Mouse (Mus musculus) embryonic facial prominence, embryonic 10.5 days (tissue): Measurements from ENCODE around the gene Babam1. TPM values are rescaled to one million over a fixed set of nuclear protein-coding genes. Genes with fewer than 3 reads are reported as not detected.

Source experiments
- DNase-seq: peaks from one replicate; pipeline ENCODE4 v3.0.0-alpha.2; 2017; ENCODE audit warnings: low spot score
- H3K27ac ChIP-seq: fragments of 300-500 bp; sonication (generic); replicated peaks from 2 replicates; pipeline ENCODE4 v1.5.1; 2016; ENCODE audit warnings: mild to moderate bottlenecking
- H3K27me3 ChIP-seq: fragments of 300-500 bp; sonication (generic); replicated peaks from 2 replicates; pipeline ENCODE4 v1.6.1; 2016; ENCODE audit warnings: low read depth, mild to moderate bottlenecking; ENCODE audit not compliant: poor library complexity, severe bottlenecking
- H3K36me3 ChIP-seq: fragments of 300-500 bp; sonication (generic); replicated peaks from 2 replicates; pipeline ENCODE4 v1.6.1; 2016; ENCODE audit warnings: mild to moderate bottlenecking, moderate library complexity
- H3K4me1 ChIP-seq: fragments of 300-500 bp; sonication (generic); 2 replicates; pipeline ENCODE4 v1.6.1; 2016
- H3K4me3 ChIP-seq: fragments of 300-500 bp; sonication (generic); 2 replicates; pipeline ENCODE4 v1.5.1; 2016; ENCODE audit warnings: mild to moderate bottlenecking, moderate library complexity
- H3K9me3 ChIP-seq: fragments of 300-500 bp; sonication (generic); 2 replicates; pipeline ENCODE4 v1.6.1; 2016; ENCODE audit warnings: mild to moderate bottlenecking
- WGBS: fragments of 180-500 bp; shearing (Covaris S2); methylation state at CpG from one replicate; pipeline ENCODE4 v1.1.7; 2016; 5-methylcytosine and 5-hydroxymethylcytosine counted together
- polyA plus RNA-seq: library from polyadenylated mRNA; unstranded; fragments of >200 nt; fragmentation: Nextera tagmentation; extraction: Ambion mirVana; gene quantifications from 2 replicates; pipeline ENCODE4 v1.2.1, GENCODE M21; 2016

Babam1 gene
- polyA plus RNA-seq, 1 experiment from 2014 or later, result 110 TPM

- Histone ChIP-seq H3K36me3 (peaks cover 4% of the 10 kb centered on the region), H3K27me3 (no peaks in the 10 kb centered on the region), H3K27ac (peak overlapping the region; percentile 97), H3K4me1 (peaks cover 48% of the 10 kb centered on the region), H3K9me3 (no peaks in the 10 kb centered on the region), H3K4me3 (peak overlapping the region; percentile 32; the same call in 1 of the 2 replicates)
- 65% methylated on average over 3 of the region's 3 CpGs for WGBS
- no peak for DNase-seq
Observed at GRCm38 (mm10) chr8:71383860-71384259, 12.8 kb upstream of the Babam1 start.

GRCm38 (mm10) chr8:71385212-71385835, 11.3 kb upstream of the Babam1 start:
- 73% methylated on average over 12 of the region's 12 CpGs for WGBS
- Histone ChIP-seq H3K27me3 (no peaks in the 10 kb centered on the region), H3K4me1 (peaks cover 33% of the 10 kb centered on the region), H3K9me3 (no peaks in the 10 kb centered on the region), H3K27ac (peak overlapping the region; percentile 44; the same call in 1 of the 2 replicates), H3K4me3 (peak overlapping the region; percentile 6; the same call in 1 of the 2 replicates), H3K36me3 (no peaks in the 10 kb centered on the region)
- no peak for DNase-seq

GRCm38 (mm10) chr8:71388267-71388666, 8.4 kb upstream of the Babam1 start:
- WGBS, result 79% methylated on average over 1 of the region's 1 CpGs
- H3K27ac ChIP-seq, result no peak overlapping the region
- H3K4me1 ChIP-seq, result peaks cover 19% of the 10 kb centered on the region
- H3K27me3 ChIP-seq, result no peaks in the 10 kb centered on the region
- no peaks in the 10 kb centered on the region for H3K36me3 ChIP-seq
- no peak for DNase-seq
- no peaks in the 10 kb centered on the region for H3K9me3 ChIP-seq
- no peak overlapping the region for H3K4me3 ChIP-seq

DNA sequence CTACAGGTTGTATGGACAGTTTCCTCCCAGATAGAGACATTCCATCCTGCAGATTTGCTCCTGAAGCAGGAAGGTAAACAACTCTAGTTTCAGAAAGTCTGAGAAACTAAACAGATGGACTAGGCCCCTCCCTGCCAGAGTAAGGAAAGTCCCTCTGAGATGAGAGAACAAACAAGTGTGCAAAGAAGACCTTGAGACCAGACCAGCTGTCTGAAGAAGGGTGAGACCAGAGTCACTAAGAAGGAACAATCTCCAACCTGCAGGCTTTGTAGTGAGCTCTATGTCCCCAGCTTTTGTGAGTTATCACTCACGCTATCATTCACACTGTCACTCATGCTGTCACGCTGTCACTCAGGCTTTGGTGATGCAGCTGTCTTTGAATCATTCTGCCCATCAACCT, 5.0 kb upstream of the Babam1 start:
- WGBS, result 84% methylated on average over 2 of the region's 2 CpGs
- H3K27ac ChIP-seq, result no peak overlapping the region
- H3K9me3 ChIP-seq, result no peaks in the 10 kb centered on the region
- peaks cover 18% of the 10 kb centered on the region for H3K4me1 ChIP-seq
- no peak overlapping the region for H3K4me3 ChIP-seq
- H3K36me3 ChIP-seq, result no peaks in the 10 kb centered on the region
- no peak for DNase-seq
- H3K27me3 ChIP-seq, result 0 out of 2 replicates have a peak, but pooled peaks cover 3% of the 10 kb centered on the region

GRCm38 (mm10) chr8:71392391-71392790, 4.3 kb upstream of the Babam1 start:
- H3K9me3 ChIP-seq, result no peaks in the 10 kb centered on the region
- H3K4me3 ChIP-seq, result no peak overlapping the region
- WGBS, result 81% methylated on average over 5 of the region's 5 CpGs
- no peak for DNase-seq
- no peaks in the 10 kb centered on the region for H3K36me3 ChIP-seq
- peaks cover 21% of the 10 kb centered on the region for H3K4me1 ChIP-seq
- no peak overlapping the region for H3K27ac ChIP-seq
- 0 out of 2 replicates have a peak, but pooled peaks cover 3% of the 10 kb centered on the region for H3K27me3 ChIP-seq

GRCm38 (mm10) chr8:71392871-71393270, 3.8 kb upstream of the Babam1 start:
- Histone ChIP-seq H3K27ac (no peak overlapping the region; the same call in 1 of the 2 replicates), H3K4me3 (peak overlapping the region; percentile 25; the same call in 1 of the 2 replicates), H3K27me3 (0 out of 2 replicates have a peak, but pooled peaks cover 3% of the 10 kb centered on the region), H3K9me3 (no peaks in the 10 kb centered on the region), H3K4me1 (peaks cover 26% of the 10 kb centered on the region), H3K36me3 (no peaks in the 10 kb centered on the region)
- WGBS, result 5% methylated on average over 3 of the region's 3 CpGs
- peak; percentile 72 for DNase-seq

DNA sequence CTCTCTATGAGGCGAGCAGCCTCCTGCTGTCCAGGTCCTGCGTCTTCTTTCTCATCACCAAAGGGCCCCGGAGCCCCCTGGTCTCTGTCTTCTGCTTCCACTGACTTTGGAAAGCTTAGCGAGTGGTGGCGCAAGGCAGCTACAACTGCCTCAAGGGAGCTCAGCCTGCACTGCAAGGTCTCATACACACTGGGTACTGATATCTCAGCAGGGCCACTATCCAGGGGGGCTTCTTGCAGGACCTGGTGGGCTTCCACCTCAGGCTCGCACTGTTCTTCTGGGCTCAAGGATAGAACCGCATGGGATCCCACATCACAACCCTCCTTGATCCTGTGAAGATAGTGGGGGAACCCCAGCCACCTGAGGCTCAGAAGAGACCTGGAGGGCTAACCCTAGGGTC, 2.2 kb upstream of the Babam1 start:
- no peaks in the 10 kb centered on the region for H3K9me3 ChIP-seq
- peak overlapping the region; percentile 35; the same call in 1 of the 2 replicates for H3K27ac ChIP-seq
- peak overlapping the region; percentile 88; the same call in 1 of the 2 replicates for H3K4me3 ChIP-seq
- 0 out of 2 replicates have a peak, but pooled peaks cover 3% of the 10 kb centered on the region for H3K27me3 ChIP-seq
- DNase-seq, result no peak
- H3K36me3 ChIP-seq, result peaks cover 14% of the 10 kb centered on the region
- peaks cover 26% of the 10 kb centered on the region for H3K4me1 ChIP-seq
- 83% methylated on average over 7 of the region's 7 CpGs for WGBS

DNA sequence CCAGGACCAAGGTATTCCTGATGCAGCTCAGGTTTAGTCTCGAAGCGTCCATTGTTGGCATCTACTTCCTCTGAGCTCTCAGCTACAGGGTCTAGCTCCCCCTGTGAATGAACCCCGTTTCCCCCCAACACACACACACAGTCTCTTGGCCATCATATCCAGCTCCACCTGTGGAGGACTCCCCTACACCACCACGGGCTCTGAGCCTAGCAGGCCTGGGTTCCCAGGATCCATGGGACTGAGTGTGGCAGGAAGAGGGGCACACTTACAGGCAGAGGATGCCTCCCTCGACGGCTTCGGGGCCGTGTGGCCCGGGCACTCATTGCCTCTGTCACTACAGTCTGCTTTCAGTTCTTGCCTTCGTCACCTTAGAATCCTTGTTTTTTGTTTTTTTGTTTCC, 1.6 kb upstream of the Babam1 start:
- peak overlapping the region; percentile 35 for H3K27ac ChIP-seq
- WGBS, result 84% methylated on average over 10 of the region's 10 CpGs
- no peaks in the 10 kb centered on the region for H3K9me3 ChIP-seq
- H3K27me3 ChIP-seq, result 0 out of 2 replicates have a peak, but pooled peaks cover 3% of the 10 kb centered on the region
- H3K36me3 ChIP-seq, result peaks cover 20% of the 10 kb centered on the region
- H3K4me1 ChIP-seq, result peaks cover 26% of the 10 kb centered on the region
- peak overlapping the region; percentile 88; the same call in 1 of the 2 replicates for H3K4me3 ChIP-seq
- no peak for DNase-seq

DNA sequence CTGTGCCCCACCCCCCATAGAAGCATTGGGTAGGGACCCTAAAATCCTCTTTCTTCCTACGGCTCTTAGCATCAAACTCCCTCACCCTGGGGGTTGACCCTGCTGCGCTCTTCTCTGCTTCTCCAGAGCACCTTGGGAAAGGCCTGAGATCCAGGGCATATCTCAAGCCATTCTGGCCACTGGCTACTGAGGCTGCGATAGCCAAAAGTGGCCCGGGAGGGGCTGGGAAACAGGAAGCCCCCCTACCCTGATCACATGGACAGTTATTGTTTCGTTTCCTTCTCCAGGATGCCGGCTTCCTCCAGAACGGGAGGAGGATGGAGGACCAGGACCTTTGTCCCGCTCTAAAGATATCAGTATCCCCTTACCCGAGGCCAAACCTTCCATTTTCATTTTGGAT, 1.0 kb upstream of the Babam1 start, which contains the start of gene Ushbp1:
TSS of gene Ushbp1 (minus strand) at position 174 of the 400 bp plus-strand sequence.
- H3K36me3 ChIP-seq, result peaks cover 24% of the 10 kb centered on the region
- DNase-seq, result no peak
- 85% methylated on average over 9 of the region's 9 CpGs for WGBS
- H3K4me1 ChIP-seq, result peaks cover 26% of the 10 kb centered on the region
- no peaks in the 10 kb centered on the region for H3K9me3 ChIP-seq
- H3K27me3 ChIP-seq, result 0 out of 2 replicates have a peak, but pooled peaks cover 3% of the 10 kb centered on the region
- peak within 1 kb of the TSS; percentile 88 for H3K4me3 ChIP-seq
- peak within 1 kb of the TSS; percentile 89 for H3K27ac ChIP-seq

DNA sequence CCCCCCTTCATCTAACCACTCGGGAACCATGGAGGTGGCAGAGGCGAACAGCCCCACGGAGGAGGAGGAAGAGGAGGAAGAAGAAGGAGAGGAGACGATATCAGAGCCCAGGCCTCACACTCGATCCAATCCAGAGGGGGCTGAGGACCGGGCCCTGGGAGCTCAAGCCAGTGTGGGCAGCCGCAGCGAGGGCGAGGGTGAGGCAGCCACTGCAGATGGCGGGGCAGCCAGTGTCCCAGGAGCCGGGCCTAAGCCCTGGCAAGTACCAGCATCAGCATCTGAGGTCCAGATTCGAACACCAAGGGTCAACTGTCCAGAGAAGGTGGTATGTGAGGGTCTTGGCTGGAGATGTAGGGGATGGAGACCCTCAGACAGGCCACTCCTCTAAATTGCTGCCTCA, 1.0 kb downstream of the Babam1 start:
- H3K4me3 ChIP-seq, result peak overlapping the region; percentile 88
- H3K9me3 ChIP-seq, result no peaks in the 10 kb centered on the region
- no peak for DNase-seq
- H3K27me3 ChIP-seq, result 0 out of 2 replicates have a peak, but pooled peaks cover 3% of the 10 kb centered on the region
- peak overlapping the region; percentile 89; the same call in 1 of the 2 replicates for H3K27ac ChIP-seq
- WGBS, result 86% methylated on average over 12 of the region's 12 CpGs
- H3K4me1 ChIP-seq, result peaks cover 24% of the 10 kb centered on the region
- peaks cover 36% of the 10 kb centered on the region for H3K36me3 ChIP-seq

- no peak for DNase-seq
- no peak overlapping the region for H3K27ac ChIP-seq
Observed at GRCm38 (mm10) chr8:71400826-71401225, 4.2 kb downstream of the Babam1 start.

GRCm38 (mm10) chr8:71401454-71401853, 4.8 kb downstream of the Babam1 start:
- Histone ChIP-seq H3K9me3 (no peaks in the 10 kb centered on the region), H3K27me3 (no peaks in the 10 kb centered on the region), H3K4me3 (no peak overlapping the region), H3K27ac (no peak overlapping the region), H3K4me1 (peaks cover 25% of the 10 kb centered on the region), H3K36me3 (peaks cover 50% of the 10 kb centered on the region)
- DNase-seq, result no peak

More at GRCm38 (mm10) chr8:71400826-71401225, 4.2 kb downstream of the Babam1 start:
- peaks cover 25% of the 10 kb centered on the region for H3K4me1 ChIP-seq
- no peaks in the 10 kb centered on the region for H3K27me3 ChIP-seq
- no peak overlapping the region for H3K4me3 ChIP-seq
- no peaks in the 10 kb centered on the region for H3K9me3 ChIP-seq
- WGBS, result 93% methylated on average over 2 of the region's 2 CpGs
- peaks cover 50% of the 10 kb centered on the region for H3K36me3 ChIP-seq

- Histone ChIP-seq H3K36me3 (peaks cover 55% of the 10 kb centered on the region), H3K4me1 (peaks cover 30% of the 10 kb centered on the region), H3K4me3 (no peak overlapping the region), H3K27ac (no peak overlapping the region), H3K27me3 (no peaks in the 10 kb centered on the region), H3K9me3 (no peaks in the 10 kb centered on the region)
- no peak for DNase-seq
- 83% methylated on average over 9 of the region's 9 CpGs for WGBS
Observed at GRCm38 (mm10) chr8:71402446-71402964, 5.8 kb downstream of the Babam1 start.
